In the genomic region with DNA sequence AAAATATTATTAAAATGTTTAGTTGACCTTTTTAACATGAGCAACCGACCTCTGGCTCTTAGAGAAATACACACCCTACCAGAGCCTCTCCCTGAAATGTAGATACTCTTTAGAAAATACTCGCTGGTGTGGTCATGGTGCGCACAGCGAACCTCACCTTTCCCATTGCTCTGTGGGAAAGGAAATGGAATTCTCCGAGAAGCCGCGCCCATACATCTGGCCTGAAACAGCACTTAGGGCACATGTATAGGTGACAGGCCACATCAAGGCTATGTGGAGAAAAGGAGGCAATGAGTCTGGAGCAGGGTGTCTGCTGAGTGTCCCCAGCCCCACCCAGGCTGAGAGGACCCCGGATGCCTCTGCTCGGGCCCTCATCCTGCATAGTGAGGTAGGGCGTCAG, we compare ENCODE assay signal across 19 mouse cellular contexts. TPM values are rescaled to one million over a fixed set of nuclear protein-coding genes. Genes with fewer than 3 reads are reported as not detected.
A peak's percentile ranks its signal among the peaks of the same experiment; 100 is the strongest.
DNase-seq lines count a peak whose midpoint lies in the region; ATAC-seq and TF ChIP-seq lines count a peak whose summit lies in the region.
"Had no signal": no experiment of that assay in that cellular context is flagged by ENCODE, and none has a peak within 500 bp of the region (broad histone marks: within the 10 kb centered on the region; RNA-seq: fewer than 3 reads in every experiment).

No protein-coding gene starts in this region.

- peak overlapping the region; percentile 22; the same call in 1 of the 2 replicates for H3K4me2 ChIP-seq in hindbrain, postnatal 0 days (ENCODE audit: low read depth, low read length)
- H3K4me2 ChIP-seq in hindbrain, embryonic 11.5 days (replicated peaks; ENCODE audit: low read depth, low read length): no peak overlapping the region
- H3K4me2 ChIP-seq in midbrain, embryonic 11.5 days: no peak overlapping the region
- H3K4me2 ChIP-seq in midbrain, embryonic 16.5 days (ENCODE audit: low read length): no peak overlapping the region
- H3K4me2 ChIP-seq in embryonic facial prominence, embryonic 12.5 days (replicated peaks): peak overlapping the region; percentile 94
- H3K4me2 ChIP-seq in limb, embryonic 15.5 days: peak overlapping the region; percentile 98
- no peak overlapping the region for H3K4me2 ChIP-seq in forebrain, embryonic 11.5 days (ENCODE audit: low read depth, low read length, severe bottlenecking)
- H3K4me2 ChIP-seq: liver, embryonic 12.5 days had no signal

- no peak for TF ChIP-seq CTCF in hindbrain, postnatal 0 days (IDR thresholded peaks at IDR 0.05; ENCODE audit: low read depth)

- no peak for ATAC-seq in hindbrain, postnatal 0 days
- ATAC-seq in hindbrain, embryonic 11.5 days (ENCODE audit: low FRiP score): no peak
- no peak for ATAC-seq in midbrain, embryonic 11.5 days (ENCODE audit: low FRiP score)
- ATAC-seq in midbrain, embryonic 16.5 days: no peak
- no peak for ATAC-seq in embryonic facial prominence, embryonic 12.5 days (ENCODE audit: insufficient number of reproducible peaks, insufficient read depth, low FRiP score, low TSS enrichment)
- ATAC-seq in limb, embryonic 15.5 days (ENCODE audit: insufficient number of reproducible peaks, low FRiP score, low TSS enrichment, low read depth): no peak
- no peak for ATAC-seq in forebrain, embryonic 11.5 days (replicated peaks; ENCODE audit: low FRiP score)
- ATAC-seq: forebrain, postnatal 0 days; hindbrain, embryonic 16.5 days; intestine, postnatal 0 days; liver, embryonic 12.5 days had no signal

- H3K4me1 ChIP-seq in hindbrain, postnatal 0 days (ENCODE audit: insufficient read depth, low read length): no peaks in the 10 kb centered on the region
- H3K4me1 ChIP-seq in hindbrain, embryonic 11.5 days (replicated peaks; ENCODE audit: control insufficient read depth, insufficient read depth, low read length): no peaks in the 10 kb centered on the region
- H3K4me1 ChIP-seq in midbrain, embryonic 11.5 days (ENCODE audit: control insufficient read depth, insufficient read depth, low read length): peaks cover 5% of the 10 kb centered on the region; the same call in 1 of the 2 replicates
- H3K4me1 ChIP-seq in midbrain, embryonic 16.5 days (ENCODE audit: control insufficient read depth, insufficient read depth, low read length): peaks cover 9% of the 10 kb centered on the region; the same call in 1 of the 2 replicates
- H3K4me1 ChIP-seq in embryonic facial prominence, embryonic 12.5 days: peaks cover 41% of the 10 kb centered on the region
- peaks cover 55% of the 10 kb centered on the region for H3K4me1 ChIP-seq in limb, embryonic 15.5 days
- H3K4me1 ChIP-seq in forebrain, embryonic 11.5 days (replicated peaks; ENCODE audit: control insufficient read depth, insufficient read depth, low read length): peaks cover 11% of the 10 kb centered on the region; the same call in 1 of the 2 replicates

- H3K9ac ChIP-seq in hindbrain, postnatal 0 days (replicated peaks; ENCODE audit: low read length): no peak overlapping the region
- H3K9ac ChIP-seq in hindbrain, embryonic 11.5 days (ENCODE audit: low read depth, low read length): no peak overlapping the region
- no peak overlapping the region for H3K9ac ChIP-seq in midbrain, embryonic 11.5 days (ENCODE audit: low read length)
- H3K9ac ChIP-seq in midbrain, embryonic 16.5 days (ENCODE audit: low read depth, low read length): no peak overlapping the region
- no peak overlapping the region for H3K9ac ChIP-seq in embryonic facial prominence, embryonic 12.5 days
- H3K9ac ChIP-seq in limb, embryonic 15.5 days: no peak overlapping the region
- H3K9ac ChIP-seq in forebrain, embryonic 11.5 days (ENCODE audit: low read length): no peak overlapping the region
- H3K9ac ChIP-seq: forebrain, postnatal 0 days; heart, embryonic 12.5 days; liver, embryonic 12.5 days had no signal

- no peaks in the 10 kb centered on the region for H3K36me3 ChIP-seq in hindbrain, postnatal 0 days (ENCODE audit: insufficient read depth, low read length)
- no peaks in the 10 kb centered on the region for H3K36me3 ChIP-seq in hindbrain, embryonic 11.5 days (ENCODE audit: control insufficient read depth, insufficient read depth, low read length)
- no peaks in the 10 kb centered on the region for H3K36me3 ChIP-seq in midbrain, embryonic 11.5 days (ENCODE audit: control insufficient read depth, insufficient read depth, low read length)
- H3K36me3 ChIP-seq in midbrain, embryonic 16.5 days (ENCODE audit: control insufficient read depth, insufficient read depth, low read length): no peaks in the 10 kb centered on the region
- H3K36me3 ChIP-seq in embryonic facial prominence, embryonic 12.5 days: no peaks in the 10 kb centered on the region
- no peaks in the 10 kb centered on the region for H3K36me3 ChIP-seq in limb, embryonic 15.5 days
- no peaks in the 10 kb centered on the region for H3K36me3 ChIP-seq in forebrain, embryonic 11.5 days (ENCODE audit: control insufficient read depth, insufficient read depth, low read length)
- H3K36me3 ChIP-seq: heart, embryonic 12.5 days; liver, embryonic 12.5 days had no signal

- no peaks in the 10 kb centered on the region for H3K27me3 ChIP-seq in hindbrain, postnatal 0 days (ENCODE audit: insufficient read depth, low read length)
- peaks cover 21% of the 10 kb centered on the region for H3K27me3 ChIP-seq in hindbrain, embryonic 11.5 days (ENCODE audit: control insufficient read depth, insufficient read depth, low read length)
- peaks cover 24% of the 10 kb centered on the region for H3K27me3 ChIP-seq in midbrain, embryonic 11.5 days (ENCODE audit: control insufficient read depth, insufficient read depth, low read length)
- H3K27me3 ChIP-seq in midbrain, embryonic 16.5 days (ENCODE audit: control insufficient read depth, insufficient read depth, low read depth, low read length): peaks cover 17% of the 10 kb centered on the region
- peaks cover 7% of the 10 kb centered on the region for H3K27me3 ChIP-seq in embryonic facial prominence, embryonic 12.5 days
- 0 out of 2 replicates have a peak, but pooled peaks cover 4% of the 10 kb centered on the region for H3K27me3 ChIP-seq in limb, embryonic 15.5 days
- H3K27me3 ChIP-seq in forebrain, embryonic 11.5 days (ENCODE audit: control insufficient read depth, insufficient read depth, low read length): peaks cover 21% of the 10 kb centered on the region

- WGBS in hindbrain, postnatal 0 days: 88% methylated on average over 10 of the region's 10 CpGs
- WGBS in hindbrain, embryonic 11.5 days: 91% methylated on average over 10 of the region's 10 CpGs
- WGBS in midbrain, embryonic 11.5 days: 89% methylated on average over 10 of the region's 10 CpGs
- WGBS in midbrain, embryonic 16.5 days: 90% methylated on average over 10 of the region's 10 CpGs
- 90% methylated on average over 10 of the region's 10 CpGs for WGBS in embryonic facial prominence, embryonic 12.5 days
- WGBS in limb, embryonic 15.5 days: 86% methylated on average over 10 of the region's 10 CpGs
- 91% methylated on average over 10 of the region's 10 CpGs for WGBS in forebrain, embryonic 11.5 days

- H3K27ac ChIP-seq in hindbrain, postnatal 0 days: no peak overlapping the region
- H3K27ac ChIP-seq in hindbrain, embryonic 11.5 days (ENCODE audit: low read depth, low read length): no peak overlapping the region
- no peak overlapping the region for H3K27ac ChIP-seq in midbrain, embryonic 11.5 days (ENCODE audit: low read depth, low read length)
- H3K27ac ChIP-seq in midbrain, embryonic 16.5 days (ENCODE audit: low read length): no peak overlapping the region
- H3K27ac ChIP-seq in embryonic facial prominence, embryonic 12.5 days: no peak overlapping the region
- H3K27ac ChIP-seq in limb, embryonic 15.5 days: no peak overlapping the region
- H3K27ac ChIP-seq in forebrain, embryonic 11.5 days (ENCODE audit: low read depth, low read length): no peak overlapping the region
- H3K27ac ChIP-seq: layer of hippocampus, adult 2 months; liver, embryonic 12.5 days had no signal

- no peak for DNase-seq in hindbrain, postnatal 0 days (ENCODE audit: low spot score)
- no peak for DNase-seq in hindbrain, embryonic 11.5 days (ENCODE audit: low spot score)
- peak; percentile 73 for DNase-seq in midbrain, embryonic 11.5 days (ENCODE audit: low spot score, missing footprints)
- DNase-seq in forebrain, embryonic 11.5 days (ENCODE audit: low spot score): no peak
- DNase-seq: cerebellum, adult 18-20 months; embryo, embryonic 11 days; forebrain, postnatal 0 days; gastrocnemius, postnatal 10 days; heart, adult 11 months; layer of hippocampus, postnatal 36 days; thymus, postnatal 36 days had no signal

- no peak overlapping the region for H3K4me3 ChIP-seq in hindbrain, postnatal 0 days (ENCODE audit: low read length)
- H3K4me3 ChIP-seq in hindbrain, embryonic 11.5 days (ENCODE audit: low read depth, low read length): no peak overlapping the region
- no peak overlapping the region for H3K4me3 ChIP-seq in midbrain, embryonic 11.5 days (ENCODE audit: low read depth, low read length)
- H3K4me3 ChIP-seq in midbrain, embryonic 16.5 days (ENCODE audit: low read depth, low read length): no peak overlapping the region
- H3K4me3 ChIP-seq in embryonic facial prominence, embryonic 12.5 days: no peak overlapping the region
- H3K4me3 ChIP-seq in limb, embryonic 15.5 days: peak overlapping the region; percentile 67; the same call in 1 of the 2 replicates
- no peak overlapping the region for H3K4me3 ChIP-seq in forebrain, embryonic 11.5 days (ENCODE audit: low read depth, low read length)
- H3K4me3 ChIP-seq: heart, embryonic 12.5 days; layer of hippocampus, adult 2 months; liver, embryonic 12.5 days had no signal

- H3K9me3 ChIP-seq in hindbrain, postnatal 0 days (ENCODE audit: low read length): no peaks in the 10 kb centered on the region
- no peaks in the 10 kb centered on the region for H3K9me3 ChIP-seq in hindbrain, embryonic 11.5 days (ENCODE audit: control insufficient read depth, low read length)
- H3K9me3 ChIP-seq in midbrain, embryonic 11.5 days (ENCODE audit: control insufficient read depth, low read length): no peaks in the 10 kb centered on the region
- H3K9me3 ChIP-seq in midbrain, embryonic 16.5 days (replicated peaks; ENCODE audit: control insufficient read depth, low read length, poor library complexity, severe bottlenecking): no peaks in the 10 kb centered on the region
- no peaks in the 10 kb centered on the region for H3K9me3 ChIP-seq in embryonic facial prominence, embryonic 12.5 days
- no peaks in the 10 kb centered on the region for H3K9me3 ChIP-seq in limb, embryonic 15.5 days
- no peaks in the 10 kb centered on the region for H3K9me3 ChIP-seq in forebrain, embryonic 11.5 days (ENCODE audit: control insufficient read depth, low read length)
- H3K9me3 ChIP-seq: heart, embryonic 12.5 days; liver, embryonic 12.5 days had no signal

RNA-seq across cellular contexts. Expression of a gene that starts 2.0 kb away (rescaled TPM):
- total RNA-seq in hindbrain, postnatal 0 days (2014; rRNA removed): 26.7 and 33.7 TPM in 2 replicates
- polyA plus RNA-seq in hindbrain, postnatal 0 days (2015; fragmentation: Nextera tagmentation; extraction: Ambion mirVana): 8.0 and 9.2 TPM in 2 replicates
- polyA plus RNA-seq in hindbrain, embryonic 11.5 days (2014; fragmentation: Nextera tagmentation; extraction: Ambion mirVana): 1.5 and 4.0 TPM in 2 replicates
- polyA plus RNA-seq in midbrain, embryonic 11.5 days (2014; fragmentation: Nextera tagmentation; extraction: Ambion mirVana): 1.8 and 2.0 TPM in 2 replicates
- polyA plus RNA-seq in midbrain, embryonic 16.5 days (2015; fragmentation: Nextera tagmentation; extraction: Ambion mirVana): 5.5 and 6.2 TPM in 2 replicates
- polyA plus RNA-seq in embryonic facial prominence, embryonic 12.5 days (2016; fragmentation: Nextera tagmentation; extraction: Ambion mirVana): 24.6 and 30.6 TPM in 2 replicates
- 15.2 and 16.0 TPM in 2 replicates for polyA plus RNA-seq in limb, embryonic 15.5 days (2015; fragmentation: Nextera tagmentation; extraction: Ambion mirVana)
- 2.2 and 3.2 TPM in 2 replicates for polyA plus RNA-seq in forebrain, embryonic 11.5 days (2014; fragmentation: Nextera tagmentation; extraction: Ambion mirVana)

Comparison
In these comparisons a context has a peak if more than half of its experiments do, and no peak if none do; other contexts are left out.
1. H3K4me2 ChIP-seq: peak in hindbrain, postnatal 0 days (single experiment), embryonic facial prominence, embryonic 12.5 days (single experiment) and limb, embryonic 15.5 days (single experiment); none in hindbrain, embryonic 11.5 days (single experiment), midbrain, embryonic 11.5 days (single experiment), midbrain, embryonic 16.5 days (single experiment) and forebrain, embryonic 11.5 days (single experiment).